Mouse (Mus musculus): ENCODE results near the gene Lamc2. TPM values are rescaled to one million over a fixed set of nuclear protein-coding genes. Genes with fewer than 3 reads are reported as not detected.

The Lamc2 gene
- polyA plus RNA-seq, 1 experiment from 2014 or later = 4.0 TPM

GRCm38 (mm10) chr1:153219376-153219775 lies 33.1 kb upstream of the Lamc2 start:
- Histone ChIP-seq H3K4me1 (ENCODE audit: control insufficient read depth, insufficient read depth, low read length) (no peaks in the 10 kb centered on the region), H3K36me3 (replicated peaks; ENCODE audit: control insufficient read depth, insufficient read depth, low read depth, low read length) (no peaks in the 10 kb centered on the region), H3K4me2 (ENCODE audit: low read depth, low read length) (no peak overlapping the region), H3K9ac (replicated peaks; ENCODE audit: low read length) (no peak overlapping the region), H3K27me3 (ENCODE audit: control insufficient read depth, insufficient read depth, low read length) (no peaks in the 10 kb centered on the region), H3K27ac (replicated peaks; ENCODE audit: low read depth, low read length) (no peak overlapping the region), H3K9me3 (replicated peaks; ENCODE audit: control insufficient read depth, low read length) (no peaks in the 10 kb centered on the region), H3K4me3 (ENCODE audit: low read depth, low read length) (no peak overlapping the region)
- 66% methylated on average over 9 of the region's 9 CpGs for WGBS
- no peak for DNase-seq (ENCODE audit: low spot score)
- no peak for ATAC-seq (replicated peaks; ENCODE audit: insufficient number of reproducible peaks, low FRiP score, low TSS enrichment, low read depth)

- no peaks in the 10 kb centered on the region for H3K36me3 ChIP-seq (replicated peaks; ENCODE audit: control insufficient read depth, insufficient read depth, low read depth, low read length)
- H3K9ac ChIP-seq (replicated peaks; ENCODE audit: low read length) = no peak overlapping the region
- WGBS = 78% methylated on average over 4 of the region's 4 CpGs
- H3K27me3 ChIP-seq (ENCODE audit: control insufficient read depth, insufficient read depth, low read length) = no peaks in the 10 kb centered on the region
- no peaks in the 10 kb centered on the region for H3K9me3 ChIP-seq (replicated peaks; ENCODE audit: control insufficient read depth, low read length)
- no peak overlapping the region for H3K27ac ChIP-seq (replicated peaks; ENCODE audit: low read depth, low read length)
- no peak overlapping the region for H3K4me2 ChIP-seq (ENCODE audit: low read depth, low read length)
- H3K4me3 ChIP-seq (ENCODE audit: low read depth, low read length) = no peak overlapping the region
- no peak for ATAC-seq (replicated peaks; ENCODE audit: insufficient number of reproducible peaks, low FRiP score, low TSS enrichment, low read depth)
- DNase-seq (ENCODE audit: low spot score) = no peak
- no peaks in the 10 kb centered on the region for H3K4me1 ChIP-seq (ENCODE audit: control insufficient read depth, insufficient read depth, low read length)
These were observed 30.3 kb upstream of the Lamc2 start for GRCm38 (mm10) chr1:153216516-153216915.

GRCm38 (mm10) chr1:153215676-153216075 lies 29.4 kb upstream of the Lamc2 start:
- Histone ChIP-seq H3K27ac (replicated peaks; ENCODE audit: low read depth, low read length) (no peak overlapping the region), H3K9ac (replicated peaks; ENCODE audit: low read length) (no peak overlapping the region), H3K4me1 (ENCODE audit: control insufficient read depth, insufficient read depth, low read length) (no peaks in the 10 kb centered on the region), H3K4me2 (ENCODE audit: low read depth, low read length) (no peak overlapping the region), H3K36me3 (replicated peaks; ENCODE audit: control insufficient read depth, insufficient read depth, low read depth, low read length) (no peaks in the 10 kb centered on the region), H3K27me3 (ENCODE audit: control insufficient read depth, insufficient read depth, low read length) (no peaks in the 10 kb centered on the region), H3K4me3 (ENCODE audit: low read depth, low read length) (no peak overlapping the region), H3K9me3 (replicated peaks; ENCODE audit: control insufficient read depth, low read length) (no peaks in the 10 kb centered on the region)
- 74% methylated on average over 5 of the region's 5 CpGs for WGBS
- DNase-seq (ENCODE audit: low spot score) (no peak), ATAC-seq (replicated peaks; ENCODE audit: insufficient number of reproducible peaks, low FRiP score, low TSS enrichment, low read depth) (no peak)

GRCm38 (mm10) chr1:153210992-153211391 lies 24.7 kb upstream of the Lamc2 start:
- Histone ChIP-seq H3K4me2 (ENCODE audit: low read depth, low read length) (no peak overlapping the region), H3K9ac (replicated peaks; ENCODE audit: low read length) (no peak overlapping the region), H3K4me1 (ENCODE audit: control insufficient read depth, insufficient read depth, low read length) (no peaks in the 10 kb centered on the region), H3K4me3 (ENCODE audit: low read depth, low read length) (no peak overlapping the region), H3K27me3 (ENCODE audit: control insufficient read depth, insufficient read depth, low read length) (no peaks in the 10 kb centered on the region), H3K9me3 (replicated peaks; ENCODE audit: control insufficient read depth, low read length) (no peaks in the 10 kb centered on the region), H3K36me3 (replicated peaks; ENCODE audit: control insufficient read depth, insufficient read depth, low read depth, low read length) (no peaks in the 10 kb centered on the region), H3K27ac (replicated peaks; ENCODE audit: low read depth, low read length) (no peak overlapping the region)
- 46% methylated on average over 4 of the region's 4 CpGs for WGBS
- DNase-seq (ENCODE audit: low spot score) = no peak
- no peak for ATAC-seq (replicated peaks; ENCODE audit: insufficient number of reproducible peaks, low FRiP score, low TSS enrichment, low read depth)

DNA sequence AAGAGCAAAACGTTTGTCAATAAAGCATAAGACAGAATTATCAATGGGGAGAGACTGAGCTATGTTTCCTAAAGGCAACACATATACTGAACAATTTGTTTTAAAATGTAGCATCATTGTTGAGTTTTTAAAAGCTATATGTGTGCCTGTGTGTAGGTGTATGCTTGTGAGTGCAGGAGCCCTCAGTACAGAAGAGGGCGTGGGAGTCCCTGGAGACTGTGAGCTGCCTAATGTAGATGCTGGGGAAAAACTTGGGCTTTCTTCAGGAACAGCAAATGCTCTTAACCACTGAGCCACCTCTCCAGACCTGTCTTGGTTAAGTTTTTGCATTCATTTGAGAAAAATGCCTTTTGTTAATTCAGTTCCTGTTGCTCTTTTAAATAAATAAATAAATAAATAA lies 24.0 kb upstream of the Lamc2 start:
- Histone ChIP-seq H3K9ac (replicated peaks; ENCODE audit: low read length) (no peak overlapping the region), H3K27ac (replicated peaks; ENCODE audit: low read depth, low read length) (no peak overlapping the region), H3K27me3 (ENCODE audit: control insufficient read depth, insufficient read depth, low read length) (no peaks in the 10 kb centered on the region), H3K4me2 (ENCODE audit: low read depth, low read length) (no peak overlapping the region), H3K36me3 (replicated peaks; ENCODE audit: control insufficient read depth, insufficient read depth, low read depth, low read length) (no peaks in the 10 kb centered on the region), H3K9me3 (replicated peaks; ENCODE audit: control insufficient read depth, low read length) (no peaks in the 10 kb centered on the region), H3K4me1 (ENCODE audit: control insufficient read depth, insufficient read depth, low read length) (no peaks in the 10 kb centered on the region), H3K4me3 (ENCODE audit: low read depth, low read length) (no peak overlapping the region)
- ATAC-seq (replicated peaks; ENCODE audit: insufficient number of reproducible peaks, low FRiP score, low TSS enrichment, low read depth) (no peak), DNase-seq (ENCODE audit: low spot score) (no peak)
- 83% methylated on average over 2 of the region's 2 CpGs for WGBS

GRCm38 (mm10) chr1:153202195-153202594 lies 15.9 kb upstream of the Lamc2 start:
- no peak overlapping the region for H3K27ac ChIP-seq (replicated peaks; ENCODE audit: low read depth, low read length)
- no peak overlapping the region for H3K4me3 ChIP-seq (ENCODE audit: low read depth, low read length)
- no peak overlapping the region for H3K4me2 ChIP-seq (ENCODE audit: low read depth, low read length)
- no peaks in the 10 kb centered on the region for H3K9me3 ChIP-seq (replicated peaks; ENCODE audit: control insufficient read depth, low read length)
- no peak overlapping the region for H3K9ac ChIP-seq (replicated peaks; ENCODE audit: low read length)
- no peaks in the 10 kb centered on the region for H3K4me1 ChIP-seq (ENCODE audit: control insufficient read depth, insufficient read depth, low read length)
- H3K36me3 ChIP-seq (replicated peaks; ENCODE audit: control insufficient read depth, insufficient read depth, low read depth, low read length) = no peaks in the 10 kb centered on the region
- ATAC-seq (replicated peaks; ENCODE audit: insufficient number of reproducible peaks, low FRiP score, low TSS enrichment, low read depth) = peak; percentile 78
- no peaks in the 10 kb centered on the region for H3K27me3 ChIP-seq (ENCODE audit: control insufficient read depth, insufficient read depth, low read length)
- no peak for DNase-seq (ENCODE audit: low spot score)
- 52% methylated on average over 8 of the region's 8 CpGs for WGBS

DNA sequence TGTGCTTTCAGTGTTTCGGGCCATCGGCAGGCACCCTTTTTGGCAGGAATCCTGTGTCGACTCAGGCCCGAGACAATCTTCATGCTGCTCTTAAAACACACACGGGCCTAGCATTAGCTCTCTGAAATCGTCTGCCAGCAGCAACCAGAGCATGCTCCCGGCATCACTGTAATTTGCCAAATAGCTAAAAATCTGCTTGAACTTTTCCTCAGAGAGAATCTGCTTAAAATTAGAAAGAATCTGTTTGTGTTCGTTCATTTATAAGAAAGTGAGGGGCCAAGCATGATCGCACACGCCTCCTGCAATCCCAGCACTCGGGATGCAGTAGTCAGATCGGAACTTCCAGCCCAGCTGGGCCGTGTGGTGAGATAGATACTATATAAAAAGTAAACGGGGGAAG lies 15.2 kb upstream of the Lamc2 start:
- DNase-seq (ENCODE audit: low spot score) (no peak), ATAC-seq (replicated peaks; ENCODE audit: insufficient number of reproducible peaks, low FRiP score, low TSS enrichment, low read depth) (no peak)
- H3K4me3 ChIP-seq (ENCODE audit: low read depth, low read length) = no peak overlapping the region
- no peak overlapping the region for H3K4me2 ChIP-seq (ENCODE audit: low read depth, low read length)
- no peaks in the 10 kb centered on the region for H3K9me3 ChIP-seq (replicated peaks; ENCODE audit: control insufficient read depth, low read length)
- no peak overlapping the region for H3K9ac ChIP-seq (replicated peaks; ENCODE audit: low read length)
- no peaks in the 10 kb centered on the region for H3K4me1 ChIP-seq (ENCODE audit: control insufficient read depth, insufficient read depth, low read length)
- no peaks in the 10 kb centered on the region for H3K27me3 ChIP-seq (ENCODE audit: control insufficient read depth, insufficient read depth, low read length)
- no peaks in the 10 kb centered on the region for H3K36me3 ChIP-seq (replicated peaks; ENCODE audit: control insufficient read depth, insufficient read depth, low read depth, low read length)
- H3K27ac ChIP-seq (replicated peaks; ENCODE audit: low read depth, low read length) = no peak overlapping the region
- WGBS = 56% methylated on average over 14 of the region's 14 CpGs

DNA sequence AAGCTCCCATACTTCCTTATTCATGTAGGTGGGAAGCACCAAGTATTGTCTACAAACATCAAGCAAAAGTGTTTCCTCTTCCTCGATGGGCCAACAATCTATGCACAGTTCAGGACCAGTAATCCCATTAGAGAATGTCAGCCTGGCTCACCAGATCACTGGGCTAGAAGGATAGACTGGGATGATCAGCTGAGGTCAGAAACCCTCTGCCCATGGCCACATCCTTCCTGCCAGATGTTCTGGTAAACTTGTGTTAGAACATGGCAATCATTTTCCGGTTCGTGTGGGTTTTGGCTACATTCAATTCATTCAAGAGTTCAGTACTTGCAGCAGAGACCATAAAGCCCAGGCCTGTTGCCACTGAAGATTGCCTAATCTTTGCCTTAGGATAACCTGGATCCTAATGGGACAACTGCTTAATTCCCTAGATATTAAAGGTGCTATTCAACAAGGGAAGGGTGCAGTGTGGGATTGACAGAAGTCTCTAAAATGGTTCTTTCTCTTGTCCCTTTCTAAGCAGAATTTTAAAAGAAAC lies 11.1 kb upstream of the Lamc2 start:
- no peak overlapping the region for H3K27ac ChIP-seq (replicated peaks; ENCODE audit: low read depth, low read length)
- no peak overlapping the region for H3K4me3 ChIP-seq (ENCODE audit: low read depth, low read length)
- 85% methylated on average over 3 of the region's 3 CpGs for WGBS
- no peaks in the 10 kb centered on the region for H3K4me1 ChIP-seq (ENCODE audit: control insufficient read depth, insufficient read depth, low read length)
- ATAC-seq (replicated peaks; ENCODE audit: insufficient number of reproducible peaks, low FRiP score, low TSS enrichment, low read depth) (no peak), DNase-seq (ENCODE audit: low spot score) (no peak)
- no peak overlapping the region for H3K9ac ChIP-seq (replicated peaks; ENCODE audit: low read length)
- no peaks in the 10 kb centered on the region for H3K9me3 ChIP-seq (replicated peaks; ENCODE audit: control insufficient read depth, low read length)
- no peaks in the 10 kb centered on the region for H3K27me3 ChIP-seq (ENCODE audit: control insufficient read depth, insufficient read depth, low read length)
- H3K36me3 ChIP-seq (replicated peaks; ENCODE audit: control insufficient read depth, insufficient read depth, low read depth, low read length) = no peaks in the 10 kb centered on the region
- H3K4me2 ChIP-seq (ENCODE audit: low read depth, low read length) = no peak overlapping the region
